In genomic region chr7:28168320-28169115, GRCm38 (mm10) we compare ENCODE assay signal across 9 mouse cellular contexts. TPM values are rescaled to one million over a fixed set of nuclear protein-coding genes. Genes with fewer than 3 reads are reported as not detected.
DNase-seq lines count a peak whose midpoint lies in the region; ATAC-seq and TF ChIP-seq lines count a peak whose summit lies in the region.
"Had no signal": no experiment of that assay in that cellular context is flagged by ENCODE, and none has a peak within 500 bp of the region (broad histone marks: within the 10 kb centered on the region; RNA-seq: fewer than 3 reads in every experiment).

No protein-coding gene starts in this region.

- peak; percentile 58 for TF ChIP-seq RAD21 in CH12.LX (IDR thresholded peaks at IDR 0.05; ENCODE audit: low read depth, low read length)

- TF ChIP-seq POLR2A in CH12.LX (IDR thresholded peaks at IDR 0.05; ENCODE audit: low read depth, low read length), result no peak
- no peak for TF ChIP-seq POLR2A in bone marrow, adult 2 months (IDR thresholded peaks at IDR 0.05; ENCODE audit: borderline replicate concordance, control insufficient read depth, low read depth, low read length)

- peaks cover 5 to 24% of the 10 kb centered on the region in 2 experiments for H3K4me1 ChIP-seq in CH12.LX (ENCODE audit: control insufficient read depth in 1 of 2, insufficient read depth in 2 of 2)
- H3K4me1 ChIP-seq in bone marrow, adult 2 months (ENCODE audit: control insufficient read depth, insufficient read depth, low read length), result no peaks in the 10 kb centered on the region
- peaks cover 25% of the 10 kb centered on the region for H3K4me1 ChIP-seq in heart, embryonic 15.5 days (replicated peaks)
- peaks cover 32% of the 10 kb centered on the region for H3K4me1 ChIP-seq in liver, embryonic 16.5 days (ENCODE audit: control insufficient read depth, low read depth, low read length)
- H3K4me1 ChIP-seq in neural tube, embryonic 11.5 days (ENCODE audit: control insufficient read depth, insufficient read depth, low read length), result peaks cover 9% of the 10 kb centered on the region

- dilution Hi-C loops in CH12.LX (cut with MboI; ENCODE audit: extremely low pct_ligation_motif_present, extremely low pct_unique_long_range_greater_than_20kb, low sequenced_read_pairs), result no loop called here

- H3K36me3 ChIP-seq in CH12.LX (replicated peaks in 1 of 2; ENCODE audit: control insufficient read depth in 1 of 2, insufficient read depth in 1 of 2, low read length in 1 of 2), result peaks cover 0 to 10% of the 10 kb centered on the region in 2 experiments
- no peaks in the 10 kb centered on the region for H3K36me3 ChIP-seq in heart, embryonic 15.5 days
- no peaks in the 10 kb centered on the region for H3K36me3 ChIP-seq in liver, embryonic 16.5 days (ENCODE audit: control insufficient read depth, insufficient read depth)
- no peaks in the 10 kb centered on the region for H3K36me3 ChIP-seq in neural tube, embryonic 11.5 days (ENCODE audit: control insufficient read depth, insufficient read depth, low read length)

- TF ChIP-seq CTCF in CH12.LX (conservative IDR thresholded peaks at IDR 0.05 in 1 of 2, IDR thresholded peaks at IDR 0.05 in 1 of 2; ENCODE audit: low read depth in 2 of 2, low read length in 2 of 2), result peak in 1 of 2 experiments; percentile 91; a peak in 3 of 4 replicates
- TF ChIP-seq CTCF in bone marrow, adult 2 months (IDR thresholded peaks at IDR 0.05; ENCODE audit: control insufficient read depth, insufficient read depth, low read length), result peak; percentile 85

- H3K27me3 ChIP-seq in CH12.LX (replicated peaks), result no peaks in the 10 kb centered on the region
- no peaks in the 10 kb centered on the region for H3K27me3 ChIP-seq in heart, embryonic 15.5 days
- H3K27me3 ChIP-seq in liver, embryonic 16.5 days (ENCODE audit: control insufficient read depth, insufficient read depth, low read depth, low read length), result no peaks in the 10 kb centered on the region
- H3K27me3 ChIP-seq in neural tube, embryonic 11.5 days (ENCODE audit: control insufficient read depth, insufficient read depth, low read length), result no peaks in the 10 kb centered on the region

- 2% methylated on average over 9 of the region's 9 CpGs for WGBS in bone marrow, adult 2 months
- 8% methylated on average over 9 of the region's 9 CpGs for whole genome bisulfite sequencing in heart, embryonic 15.5 days
- WGBS in liver, embryonic 16.5 days (ENCODE audit: insufficient replicate concordance), result 5% methylated on average over 9 of the region's 9 CpGs
- 11% methylated on average over 9 of the region's 9 CpGs for WGBS in neural tube, embryonic 11.5 days

- H3K9me3 ChIP-seq in CH12.LX (replicated peaks; ENCODE audit: low read length), result peaks cover 7% of the 10 kb centered on the region
- no peaks in the 10 kb centered on the region for H3K9me3 ChIP-seq in heart, embryonic 15.5 days (replicated peaks)
- H3K9me3 ChIP-seq in liver, embryonic 16.5 days (replicated peaks; ENCODE audit: control insufficient read depth, low read length), result peaks cover 4% of the 10 kb centered on the region
- H3K9me3 ChIP-seq in neural tube, embryonic 11.5 days (ENCODE audit: control insufficient read depth, low read length), result peaks cover 5% of the 10 kb centered on the region; the same call in 1 of the 2 replicates

- in situ Hi-C loops in CH12.LX (cut with MboI; ENCODE audit: low pct_ligation_motif_present, low pct_unique_long_range_greater_than_20kb, low sequenced_read_pairs), result loop anchor here (10.0 kb wide), 1 partner anchor 114 kb away; the partner anchor contains the start of gene Psmc4

- H3K9ac ChIP-seq in CH12.LX (ENCODE audit: insufficient read depth, low read depth), result peak overlapping the region; percentile 69
- peak overlapping the region; percentile 86 for H3K9ac ChIP-seq in heart, embryonic 15.5 days
- H3K9ac ChIP-seq in liver, embryonic 16.5 days (ENCODE audit: low read depth, low read length), result peak overlapping the region; percentile 79
- H3K9ac ChIP-seq in neural tube, embryonic 11.5 days (ENCODE audit: low read length), result peak overlapping the region; percentile 32

- peak; percentile 84 for ATAC-seq in erythroblast, adult 5-6 weeks (replicated peaks; ENCODE audit: low FRiP score, poor library complexity, severe bottlenecking)
- ATAC-seq in heart, embryonic 15.5 days (replicated peaks; ENCODE audit: insufficient number of reproducible peaks, insufficient read depth, low FRiP score, low read depth), result no peak
- peak; percentile 50 for ATAC-seq in liver, embryonic 16.5 days (ENCODE audit: low read depth)
- ATAC-seq in neural tube, embryonic 11.5 days (ENCODE audit: insufficient read depth, low FRiP score, low TSS enrichment), result no peak

- peak overlapping the region; percentile 76 to 82 (median 78) for H3K4me3 ChIP-seq in CH12.LX (replicated peaks in 1 of 3; ENCODE audit: low read depth in 2 of 3, low read length in 2 of 3, poor library complexity in 1 of 3)
- H3K4me3 ChIP-seq in bone marrow, adult 2 months (replicated peaks; ENCODE audit: control insufficient read depth, low read depth, low read length), result peak overlapping the region; percentile 88
- H3K4me3 ChIP-seq in heart, embryonic 15.5 days, result peak overlapping the region; percentile 91
- peak overlapping the region; percentile 82 for H3K4me3 ChIP-seq in liver, embryonic 16.5 days (ENCODE audit: low read depth, low read length)
- peak overlapping the region; percentile 70 for H3K4me3 ChIP-seq in neural tube, embryonic 11.5 days (ENCODE audit: low read depth, low read length)

- H3K4me2 ChIP-seq in CH12.LX (ENCODE audit: insufficient read depth, low read depth, poor library complexity, severe bottlenecking), result peak overlapping the region; percentile 92
- peak overlapping the region; percentile 94 for H3K4me2 ChIP-seq in heart, embryonic 15.5 days
- peak overlapping the region; percentile 99 for H3K4me2 ChIP-seq in liver, embryonic 16.5 days (ENCODE audit: low read depth, low read length)
- H3K4me2 ChIP-seq in neural tube, embryonic 11.5 days (ENCODE audit: low read depth), result peak overlapping the region; percentile 76

- H3K79me2 ChIP-seq in CH12.LX (replicated peaks; ENCODE audit: control insufficient read depth, extremely low read depth, insufficient read depth, poor library complexity, severe bottlenecking), result peaks cover 39% of the 10 kb centered on the region

- TF ChIP-seq EP300 in CH12.LX (IDR thresholded peaks at IDR 0.05; ENCODE audit: low read length), result no peak

- H3K27ac ChIP-seq in CH12.LX (ENCODE audit: insufficient read depth, low read depth), result no peak overlapping the region
- peak overlapping the region; percentile 82 for H3K27ac ChIP-seq in bone marrow, adult 2 months (ENCODE audit: control insufficient read depth, insufficient read depth, low read depth, low read length, poor library complexity)
- peak overlapping the region; percentile 92 for H3K27ac ChIP-seq in heart, embryonic 15.5 days
- H3K27ac ChIP-seq in liver, embryonic 16.5 days (ENCODE audit: low read length), result peak overlapping the region; percentile 90
- no peak overlapping the region for H3K27ac ChIP-seq in neural tube, embryonic 11.5 days (ENCODE audit: low read depth, low read length)

- peak; percentile 86 for DNase-seq in CH12.LX (ENCODE audit: extremely low read depth)
- peak; percentile 88 for DNase-seq in kidney, postnatal 10 days
- peak; percentile 76 for DNase-seq in neural tube, embryonic 11.5 days (ENCODE audit: low spot score)
- peak; percentile 86 for DNase-seq in testis, postnatal 10 days (ENCODE audit: low spot score)

TF ChIP-seq in CH12.LX, 34 proteins besides CTCF, POLR2A, EP300 and RAD21:
- TF ChIP-seq IRF4 (IDR thresholded peaks at IDR 0.05; ENCODE audit: low read depth, low read length) (no peak), SMC3 (IDR thresholded peaks at IDR 0.05; ENCODE audit: low read depth, low read length) (peak; percentile 75)
TF ChIP-seq in CH12.LX: peak in this region for 1.

RNA-seq across cellular contexts. Expression of gene Fbl, which starts 1.0 kb away (rescaled TPM):
- total RNA-seq in CH12.LX (2012; rRNA removed) (180 and 214 TPM in 2 replicates), CH12.LX (2014; rRNA removed) (140 and 151 TPM in 2 replicates)
- 426 and 516 TPM in 2 replicates for polyA plus RNA-seq in CH12.LX (2012; ENCODE audit: insufficient read length, low read depth)
- polyA plus RNA-seq in bone marrow, adult 2 months (2011; ENCODE audit: insufficient read depth, insufficient read length, low replicate concordance, missing spikeins), result 104 and 144 TPM in 2 replicates
- 12.5 and 30.1 TPM in 2 replicates for total RNA-seq in erythroblast, adult 5-6 weeks (2015; ENCODE audit: low replicate concordance)
- 22.2 and 30.7 TPM in 2 replicates for total RNA-seq in erythroblast, adult 5-6 weeks (2017; ENCODE audit: low replicate concordance)
- polyA plus RNA-seq in heart, embryonic 15.5 days (2015; fragmentation: Nextera tagmentation; extraction: Ambion mirVana), result 67.5 and 76.4 TPM in 2 replicates
- polyA plus RNA-seq in liver, embryonic 16.5 days (2015; fragmentation: Nextera tagmentation; extraction: Ambion mirVana), result 39.3 and 39.7 TPM in 2 replicates
- polyA plus RNA-seq in neural tube, embryonic 11.5 days (2014; fragmentation: Nextera tagmentation; extraction: Ambion mirVana), result 38.1 and 38.6 TPM in 2 replicates

RNA-seq across cellular contexts. Expression of gene Dyrk1b, which starts 10.8 kb away (rescaled TPM):
- total RNA-seq in CH12.LX (2012; rRNA removed) (0.47 and 0.67 TPM in 2 replicates), CH12.LX (2014; rRNA removed) (0.26 TPM in 1 of 2 replicates, not detected in the other)
- 0.51 and 0.60 TPM in 2 replicates for polyA plus RNA-seq in CH12.LX (2012; ENCODE audit: insufficient read length, low read depth)
- 8.6 and 10.8 TPM in 2 replicates for polyA plus RNA-seq in bone marrow, adult 2 months (2011; ENCODE audit: insufficient read depth, insufficient read length, low replicate concordance, missing spikeins)
- total RNA-seq in erythroblast, adult 5-6 weeks (2015; ENCODE audit: low replicate concordance), result 2.1 and 4.6 TPM in 2 replicates
- 6.4 and 6.6 TPM in 2 replicates for total RNA-seq in erythroblast, adult 5-6 weeks (2017; ENCODE audit: low replicate concordance)
- polyA plus RNA-seq in heart, embryonic 15.5 days (2015; fragmentation: Nextera tagmentation; extraction: Ambion mirVana), result 7.3 and 9.2 TPM in 2 replicates
- polyA plus RNA-seq in liver, embryonic 16.5 days (2015; fragmentation: Nextera tagmentation; extraction: Ambion mirVana), result 2.1 and 2.7 TPM in 2 replicates
- polyA plus RNA-seq in neural tube, embryonic 11.5 days (2014; fragmentation: Nextera tagmentation; extraction: Ambion mirVana), result 19.5 and 19.6 TPM in 2 replicates

RNA-seq across cellular contexts. Expression of gene 9530053A07Rik, which starts 39.3 kb away (rescaled TPM):
- total RNA-seq in CH12.LX (2012; rRNA removed) (0.34 and 0.64 TPM in 2 replicates), CH12.LX (2014; rRNA removed) (0.05 and 0.07 TPM in 2 replicates)
- polyA plus RNA-seq in CH12.LX (2012; ENCODE audit: insufficient read length, low read depth), result 0.03 and 0.08 TPM in 2 replicates
- not detected in 2 replicates for polyA plus RNA-seq in bone marrow, adult 2 months (2011; ENCODE audit: insufficient read depth, insufficient read length, low replicate concordance, missing spikeins)
- not detected in 2 replicates for total RNA-seq in erythroblast, adult 5-6 weeks (2015; ENCODE audit: low replicate concordance)
- total RNA-seq in erythroblast, adult 5-6 weeks (2017; ENCODE audit: low replicate concordance), result 0.28 TPM in 1 of 2 replicates, not detected in the other
- polyA plus RNA-seq in heart, embryonic 15.5 days (2015; fragmentation: Nextera tagmentation; extraction: Ambion mirVana), result 0.03 and 0.10 TPM in 2 replicates
- polyA plus RNA-seq in liver, embryonic 16.5 days (2015; fragmentation: Nextera tagmentation; extraction: Ambion mirVana), result not detected in 2 replicates
- polyA plus RNA-seq in neural tube, embryonic 11.5 days (2014; fragmentation: Nextera tagmentation; extraction: Ambion mirVana), result 0.05 TPM in 1 of 2 replicates, not detected in the other
- total RNA-seq: layer of hippocampus, postnatal 36 days had no signal

Comparison
In these comparisons a context has a peak if more than half of its experiments do, and no peak if none do; other contexts are left out.
1. H3K27ac ChIP-seq: peak in bone marrow, adult 2 months (single experiment), heart, embryonic 15.5 days (single experiment) and liver, embryonic 16.5 days (single experiment); none in CH12.LX (single experiment) and neural tube, embryonic 11.5 days (single experiment).
2. H3K9ac ChIP-seq: peak in every context shown above with its lines; median percentile 86 in heart, embryonic 15.5 days; 79 in liver, embryonic 16.5 days; 69 in CH12.LX; 32 in neural tube, embryonic 11.5 days.
3. ATAC-seq: peak in erythroblast, adult 5-6 weeks (single experiment) and liver, embryonic 16.5 days (single experiment); none in heart, embryonic 15.5 days (single experiment) and neural tube, embryonic 11.5 days (single experiment).
4. Peak in every context shown above with its lines, with median percentiles within 50 percentile points of each other: DNase-seq, H3K4me2 ChIP-seq and H3K4me3 ChIP-seq.